Mouse (Mus musculus): Measurements from ENCODE around the gene Rrp36. TPM values are rescaled to one million over a fixed set of nuclear protein-coding genes. Genes with fewer than 3 reads are reported as not detected.
A peak's percentile ranks its signal among the peaks of the same experiment; 100 is the strongest.

Gene Rrp36
- polyA plus RNA-seq, 1 experiment from 2014 or later = 53.4 TPM

DNA sequence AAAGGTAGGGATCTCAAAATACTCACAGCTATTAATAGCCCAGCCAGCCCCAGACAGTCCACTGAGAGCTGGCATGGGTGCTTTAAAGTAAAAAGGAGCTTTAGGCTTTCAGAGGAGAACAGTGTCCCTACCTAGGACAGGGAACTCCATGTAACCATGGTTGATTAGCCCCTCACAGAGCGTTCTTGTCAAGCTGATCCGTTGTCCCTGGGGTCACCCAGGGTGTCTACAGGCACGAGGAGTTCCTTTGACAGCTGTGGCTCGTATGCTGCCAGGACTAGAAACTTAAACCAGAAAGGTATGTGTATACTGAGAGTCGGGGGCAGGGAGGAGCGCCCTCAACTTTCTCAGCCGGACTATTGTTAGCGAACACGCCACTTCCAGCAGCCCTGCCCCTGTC lies 4.8 kb upstream of the Rrp36 start:
- Histone ChIP-seq H3K36me3 (ENCODE audit: control insufficient read depth, insufficient read depth, low read length) (peaks cover 15% of the 10 kb centered on the region), H3K27me3 (ENCODE audit: control insufficient read depth, insufficient read depth, low read length) (no peaks in the 10 kb centered on the region), H3K4me3 (ENCODE audit: low read depth, low read length) (0 out of 2 replicates have a peak overlapping the region, but pooled peaks have one; percentile 5), H3K9me3 (ENCODE audit: control insufficient read depth, low read length) (no peaks in the 10 kb centered on the region), H3K27ac (ENCODE audit: low read depth, low read length) (no peak overlapping the region), H3K4me1 (ENCODE audit: control insufficient read depth, insufficient read depth, low read length) (peaks cover 27% of the 10 kb centered on the region), H3K9ac (ENCODE audit: low read length) (0 out of 2 replicates have a peak overlapping the region, but pooled peaks have one; percentile 74), H3K4me2 (peak overlapping the region; percentile 50)
- DNase-seq (ENCODE audit: low spot score, missing footprints) (no peak), ATAC-seq (ENCODE audit: low FRiP score) (no peak)
- WGBS = 74% methylated on average over 9 of the region's 9 CpGs

DNA sequence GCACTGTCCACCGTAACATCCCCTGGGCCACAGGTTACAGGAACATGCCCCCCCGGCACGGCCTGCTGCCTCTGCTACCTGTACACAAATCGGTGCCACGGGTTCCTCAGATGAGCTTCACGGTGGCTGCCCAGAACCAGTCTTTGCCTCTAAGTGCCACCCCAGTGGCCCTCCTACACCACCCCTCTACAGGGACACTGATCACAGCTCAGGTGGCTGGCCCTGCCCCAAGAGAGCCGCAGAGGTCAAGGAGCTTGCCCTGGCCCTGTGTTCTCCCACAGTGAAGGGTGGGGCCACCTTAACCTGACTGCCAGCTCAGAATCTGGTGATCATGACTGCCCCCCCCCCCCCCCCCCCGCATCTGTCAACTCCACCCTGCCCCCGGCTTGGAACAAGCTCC lies 4.3 kb upstream of the Rrp36 start, which contains the start of gene Mea1:
TSS of gene Mea1 (plus strand) at position 378 of the 400 bp plus-strand sequence.
- peak within 1 kb of the TSS; percentile 83 for H3K4me3 ChIP-seq (ENCODE audit: low read depth, low read length)
- WGBS = 94% methylated on average over 7 of the region's 9 CpGs
- DNase-seq (ENCODE audit: low spot score, missing footprints) (no peak), ATAC-seq (ENCODE audit: low FRiP score) (no peak)
- H3K4me1 ChIP-seq (ENCODE audit: control insufficient read depth, insufficient read depth, low read length) = peaks cover 28% of the 10 kb centered on the region
- H3K9me3 ChIP-seq (ENCODE audit: control insufficient read depth, low read length) = no peaks in the 10 kb centered on the region
- no peaks in the 10 kb centered on the region for H3K27me3 ChIP-seq (ENCODE audit: control insufficient read depth, insufficient read depth, low read length)
- H3K9ac ChIP-seq (ENCODE audit: low read length) = peak within 1 kb of the TSS; percentile 74
- H3K36me3 ChIP-seq (ENCODE audit: control insufficient read depth, insufficient read depth, low read length) = peaks cover 10% of the 10 kb centered on the region
- H3K4me2 ChIP-seq = peak within 1 kb of the TSS; percentile 50
- H3K27ac ChIP-seq (ENCODE audit: low read depth, low read length) = no peak within 1 kb of the TSS

- peaks cover 14% of the 10 kb centered on the region for H3K36me3 ChIP-seq (ENCODE audit: control insufficient read depth, insufficient read depth, low read length)
These were observed 555 bp upstream of the Rrp36 start for GRCm38 (mm10) chr17:46674530-46675283.

GRCm38 (mm10) chr17:46669911-46670310 lies 4.2 kb downstream of the Rrp36 start:
- 97% methylated on average over 10 of the region's 10 CpGs for WGBS
- Histone ChIP-seq H3K27me3 (ENCODE audit: control insufficient read depth, insufficient read depth, low read length) (no peaks in the 10 kb centered on the region), H3K36me3 (ENCODE audit: control insufficient read depth, insufficient read depth, low read length) (peaks cover 20% of the 10 kb centered on the region), H3K4me1 (ENCODE audit: control insufficient read depth, insufficient read depth, low read length) (peaks cover 12% of the 10 kb centered on the region), H3K9ac (ENCODE audit: low read length) (no peak overlapping the region), H3K4me2 (no peak overlapping the region), H3K9me3 (ENCODE audit: control insufficient read depth, low read length) (no peaks in the 10 kb centered on the region), H3K4me3 (ENCODE audit: low read depth, low read length) (no peak overlapping the region), H3K27ac (ENCODE audit: low read depth, low read length) (no peak overlapping the region)
- ATAC-seq (ENCODE audit: low FRiP score) (no peak), DNase-seq (ENCODE audit: low spot score, missing footprints) (peak; percentile 71)

More at GRCm38 (mm10) chr17:46674530-46675283, 555 bp upstream of the Rrp36 start:
- peak; percentile 45 for ATAC-seq (ENCODE audit: low FRiP score)
- H3K27me3 ChIP-seq (ENCODE audit: control insufficient read depth, insufficient read depth, low read length) = no peaks in the 10 kb centered on the region
- DNase-seq (ENCODE audit: low spot score, missing footprints) = peak; percentile 82
- peak overlapping the region; percentile 76 for H3K4me2 ChIP-seq
- 17% methylated on average over 15 of the region's 15 CpGs for WGBS
- H3K9ac ChIP-seq (ENCODE audit: low read length) = peak overlapping the region; percentile 67
- no peaks in the 10 kb centered on the region for H3K9me3 ChIP-seq (ENCODE audit: control insufficient read depth, low read length)
- H3K4me1 ChIP-seq (ENCODE audit: control insufficient read depth, insufficient read depth, low read length) = peaks cover 22% of the 10 kb centered on the region
- peak overlapping the region; percentile 45; the same call in 1 of the 2 replicates for H3K27ac ChIP-seq (ENCODE audit: low read depth, low read length)
- peak overlapping the region; percentile 61 for H3K4me3 ChIP-seq (ENCODE audit: low read depth, low read length)

DNA sequence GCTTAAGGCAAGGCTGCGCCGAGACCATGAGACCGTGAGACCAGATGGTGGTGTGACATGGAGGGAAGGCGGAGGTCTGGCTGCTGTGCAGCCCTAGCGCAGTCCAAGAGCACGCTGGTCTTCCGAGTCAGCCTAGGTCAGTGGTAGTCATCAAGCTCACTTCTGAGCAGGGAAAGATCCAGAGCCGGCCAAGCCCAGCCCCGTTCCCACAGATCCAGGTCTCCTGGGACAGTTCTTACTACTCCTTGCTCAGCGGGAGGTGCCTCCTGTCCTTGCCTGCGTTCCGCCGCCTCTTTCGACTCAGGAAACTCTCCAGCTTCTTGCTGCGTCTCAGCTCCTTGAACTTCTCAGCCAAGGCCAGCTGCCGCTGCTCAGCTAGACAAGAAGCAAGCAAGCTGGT lies 6.4 kb downstream of the Rrp36 start:
- Histone ChIP-seq H3K9me3 (ENCODE audit: control insufficient read depth, low read length) (no peaks in the 10 kb centered on the region), H3K36me3 (ENCODE audit: control insufficient read depth, insufficient read depth, low read length) (peaks cover 33% of the 10 kb centered on the region), H3K9ac (ENCODE audit: low read length) (no peak overlapping the region), H3K4me3 (ENCODE audit: low read depth, low read length) (no peak overlapping the region), H3K4me2 (no peak overlapping the region), H3K4me1 (ENCODE audit: control insufficient read depth, insufficient read depth, low read length) (no peaks in the 10 kb centered on the region), H3K27me3 (ENCODE audit: control insufficient read depth, insufficient read depth, low read length) (no peaks in the 10 kb centered on the region), H3K27ac (ENCODE audit: low read depth, low read length) (no peak overlapping the region)
- no peak for ATAC-seq (ENCODE audit: low FRiP score)
- peak; percentile 59 for DNase-seq (ENCODE audit: low spot score, missing footprints)
- 93% methylated on average over 16 of the region's 16 CpGs for WGBS

DNA sequence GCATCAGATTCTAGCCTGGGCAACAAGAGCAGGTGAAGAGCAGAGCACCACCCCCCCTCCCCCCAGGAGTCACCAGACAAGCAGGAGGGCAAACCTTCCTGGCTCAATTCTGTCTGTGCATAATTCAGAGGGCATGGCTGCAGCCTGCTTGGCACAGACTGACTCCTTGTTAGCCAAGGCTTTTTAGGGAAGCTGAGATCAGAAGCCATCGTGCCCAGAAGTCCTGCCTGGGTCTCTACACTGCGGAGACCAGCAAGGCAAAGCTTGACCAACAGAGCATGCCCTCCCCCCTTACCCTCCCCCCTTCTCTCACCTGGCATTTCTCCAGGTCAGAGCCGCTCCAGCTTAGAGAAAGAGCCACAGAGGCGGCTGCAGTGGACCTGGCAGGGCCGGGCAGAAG lies 11.4 kb downstream of the Rrp36 start:
- H3K4me3 ChIP-seq (ENCODE audit: low read depth, low read length) = no peak overlapping the region
- no peak overlapping the region for H3K27ac ChIP-seq (ENCODE audit: low read depth, low read length)
- peaks cover 40% of the 10 kb centered on the region for H3K36me3 ChIP-seq (ENCODE audit: control insufficient read depth, insufficient read depth, low read length)
- ATAC-seq (ENCODE audit: low FRiP score) (no peak), DNase-seq (ENCODE audit: low spot score, missing footprints) (no peak)
- no peaks in the 10 kb centered on the region for H3K4me1 ChIP-seq (ENCODE audit: control insufficient read depth, insufficient read depth, low read length)
- no peak overlapping the region for H3K9ac ChIP-seq (ENCODE audit: low read length)
- H3K27me3 ChIP-seq (ENCODE audit: control insufficient read depth, insufficient read depth, low read length) = no peaks in the 10 kb centered on the region
- H3K9me3 ChIP-seq (ENCODE audit: control insufficient read depth, low read length) = no peaks in the 10 kb centered on the region
- no peak overlapping the region for H3K4me2 ChIP-seq
- WGBS = 95% methylated on average over 5 of the region's 5 CpGs

DNA sequence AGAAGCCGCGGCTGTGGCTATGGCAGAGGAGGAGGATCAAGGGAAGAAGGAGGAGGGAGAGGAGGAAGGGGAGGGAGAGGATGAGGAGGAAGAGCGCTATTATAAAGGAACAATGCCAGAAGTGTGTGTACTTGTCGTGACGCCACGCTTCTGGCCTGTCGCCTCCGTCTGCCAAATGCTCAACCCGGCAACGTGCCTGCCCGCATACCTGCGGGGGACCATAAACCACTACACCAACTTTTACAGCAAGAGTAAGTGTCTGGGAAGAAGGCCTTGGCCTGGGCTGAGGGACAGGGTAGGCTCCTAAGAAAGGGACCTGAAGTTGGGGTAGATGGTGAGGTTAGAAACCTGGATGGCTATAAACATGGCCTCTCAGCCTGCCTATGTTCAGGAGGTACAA lies 12.2 kb downstream of the Rrp36 start:
- DNase-seq (ENCODE audit: low spot score, missing footprints) (peak; percentile 56), ATAC-seq (ENCODE audit: low FRiP score) (no peak)
- Histone ChIP-seq H3K4me2 (no peak overlapping the region), H3K36me3 (ENCODE audit: control insufficient read depth, insufficient read depth, low read length) (peaks cover 38% of the 10 kb centered on the region), H3K27ac (ENCODE audit: low read depth, low read length) (no peak overlapping the region), H3K27me3 (ENCODE audit: control insufficient read depth, insufficient read depth, low read length) (no peaks in the 10 kb centered on the region), H3K9me3 (ENCODE audit: control insufficient read depth, low read length) (no peaks in the 10 kb centered on the region), H3K4me3 (ENCODE audit: low read depth, low read length) (no peak overlapping the region), H3K9ac (ENCODE audit: low read length) (no peak overlapping the region), H3K4me1 (ENCODE audit: control insufficient read depth, insufficient read depth, low read length) (no peaks in the 10 kb centered on the region)
- WGBS = 93% methylated on average over 12 of the region's 12 CpGs

DNA sequence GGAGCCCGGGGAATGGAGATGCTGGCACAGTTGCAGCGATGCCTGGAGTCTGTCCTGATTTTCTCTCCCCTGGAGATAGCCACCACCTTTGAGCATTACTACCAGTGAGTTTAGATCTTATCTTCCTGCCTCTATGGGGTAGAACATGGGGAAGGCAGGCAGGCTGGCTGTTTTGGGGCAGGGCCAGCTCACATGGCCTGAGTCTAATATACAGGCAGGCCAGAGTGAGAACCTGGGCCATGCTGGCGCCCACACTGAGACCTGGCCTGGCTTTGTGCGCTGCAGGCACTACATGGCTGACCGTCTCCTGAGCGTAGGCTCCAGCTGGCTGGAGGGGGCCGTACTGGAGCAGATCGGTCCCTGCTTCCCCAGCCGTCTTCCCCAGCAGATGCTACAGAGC lies 12.8 kb downstream of the Rrp36 start:
- peak; percentile 57 for DNase-seq (ENCODE audit: low spot score, missing footprints)
- no peak for ATAC-seq (ENCODE audit: low FRiP score)
- Histone ChIP-seq H3K4me1 (ENCODE audit: control insufficient read depth, insufficient read depth, low read length) (no peaks in the 10 kb centered on the region), H3K27ac (ENCODE audit: low read depth, low read length) (no peak overlapping the region), H3K36me3 (ENCODE audit: control insufficient read depth, insufficient read depth, low read length) (peaks cover 38% of the 10 kb centered on the region), H3K4me3 (ENCODE audit: low read depth, low read length) (no peak overlapping the region), H3K27me3 (ENCODE audit: control insufficient read depth, insufficient read depth, low read length) (no peaks in the 10 kb centered on the region), H3K9ac (ENCODE audit: low read length) (no peak overlapping the region), H3K9me3 (ENCODE audit: control insufficient read depth, low read length) (no peaks in the 10 kb centered on the region), H3K4me2 (no peak overlapping the region)
- 94% methylated on average over 9 of the region's 9 CpGs for WGBS

DNA sequence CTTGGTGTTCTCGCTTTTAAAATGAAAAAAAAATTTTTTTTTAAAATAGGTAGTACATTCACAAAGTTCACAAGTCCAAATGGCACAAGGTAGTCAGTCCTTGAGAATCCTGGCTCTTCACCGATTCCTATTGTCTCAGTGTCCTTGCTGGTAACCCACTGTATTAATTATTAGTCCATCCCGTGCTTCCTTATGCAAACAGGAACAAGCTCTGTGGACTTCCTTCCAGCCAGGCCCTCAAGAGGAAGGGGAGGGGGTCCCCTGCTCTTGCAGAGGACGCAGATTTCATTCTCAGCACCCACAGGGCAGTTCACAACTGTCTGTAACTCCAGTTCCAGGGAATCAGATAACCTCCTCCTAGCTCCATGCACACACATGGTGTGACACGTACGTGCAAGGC lies 18.1 kb downstream of the Rrp36 start:
- peaks cover 9% of the 10 kb centered on the region for H3K4me1 ChIP-seq (ENCODE audit: control insufficient read depth, insufficient read depth, low read length)
- H3K4me3 ChIP-seq (ENCODE audit: low read depth, low read length) = no peak overlapping the region
- H3K27me3 ChIP-seq (ENCODE audit: control insufficient read depth, insufficient read depth, low read length) = no peaks in the 10 kb centered on the region
- no peak overlapping the region for H3K9ac ChIP-seq (ENCODE audit: low read length)
- H3K27ac ChIP-seq (ENCODE audit: low read depth, low read length) = no peak overlapping the region
- no peaks in the 10 kb centered on the region for H3K9me3 ChIP-seq (ENCODE audit: control insufficient read depth, low read length)
- H3K36me3 ChIP-seq (ENCODE audit: control insufficient read depth, insufficient read depth, low read length) = peaks cover 31% of the 10 kb centered on the region
- H3K4me2 ChIP-seq = no peak overlapping the region
- DNase-seq (ENCODE audit: low spot score, missing footprints) (peak; percentile 23), ATAC-seq (ENCODE audit: low FRiP score) (no peak)
- WGBS = 89% methylated on average over 6 of the region's 6 CpGs
